Mouse (Mus musculus) adipocyte (in vitro differentiated cells): ENCODE results near the gene Brinp3.
A peak's percentile ranks its signal among the peaks of the same experiment; 100 is the strongest.
"Not testable (repeated sequence)": the region's sequence is repeated elsewhere in the genome, so short reads cannot be mapped to it uniquely, and the experiment has no call there.

Experiments used
- DNase-seq: peaks from one replicate; pipeline ENCODE4 v3.0.0-alpha.2; 2016; ENCODE audit warnings: low spot score

Brinp3 gene

DNA sequence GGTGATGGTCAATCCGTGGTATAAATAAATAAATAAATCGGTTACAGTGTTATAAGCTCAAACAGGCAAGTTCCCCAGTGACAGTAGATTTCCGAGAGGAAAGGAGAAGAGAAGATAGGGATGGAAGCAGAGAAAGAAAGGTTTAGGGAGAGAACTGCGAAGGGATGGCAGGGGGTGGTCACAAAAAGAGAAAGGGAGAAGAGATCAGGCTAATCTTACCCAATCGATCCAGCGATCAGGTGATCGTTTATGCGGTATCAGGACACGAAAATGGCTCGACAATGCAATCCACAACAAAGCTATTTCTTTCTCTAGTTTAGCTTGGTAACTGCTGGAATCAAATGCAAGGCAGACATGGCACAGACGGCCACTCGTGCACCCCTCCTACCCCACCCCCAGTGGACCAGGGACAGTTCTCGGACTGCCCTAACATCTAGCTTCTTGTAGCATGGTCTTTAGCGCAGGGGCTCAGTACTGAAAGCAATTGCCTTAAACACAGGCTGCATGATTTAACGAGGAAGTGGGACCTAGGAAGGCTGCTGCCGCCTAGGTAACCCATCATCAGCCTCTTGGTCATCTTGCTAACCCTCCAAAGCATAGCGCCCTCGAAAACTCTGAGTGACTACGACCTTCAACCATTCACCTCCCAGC, at the start of gene Brinp3:
Gene Brinp3, plus strand, starts transcription at position 80 of the 651 bp plus-strand sequence.
- DNase-seq = no peak

DNA sequence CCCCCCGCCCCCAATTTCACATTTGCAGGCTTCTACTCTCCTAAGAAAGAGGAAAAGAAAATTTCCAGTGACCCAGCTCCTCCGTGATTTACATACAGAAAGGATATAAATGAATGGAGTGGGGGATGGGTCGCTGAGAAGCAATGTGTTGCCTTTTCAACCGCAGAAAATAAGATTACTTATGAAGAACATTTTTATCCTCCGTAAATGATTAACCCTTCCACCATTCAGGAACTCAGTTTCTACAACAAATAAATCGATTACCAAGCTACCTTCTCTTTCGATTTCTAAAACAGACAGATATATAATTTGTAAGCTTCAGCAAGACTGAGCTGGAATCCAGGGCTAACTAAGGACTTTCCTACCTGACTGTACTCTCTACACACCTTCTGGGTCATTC, 339 bp upstream of the Brinp3 start:
- DNase-seq = no peak

DNA sequence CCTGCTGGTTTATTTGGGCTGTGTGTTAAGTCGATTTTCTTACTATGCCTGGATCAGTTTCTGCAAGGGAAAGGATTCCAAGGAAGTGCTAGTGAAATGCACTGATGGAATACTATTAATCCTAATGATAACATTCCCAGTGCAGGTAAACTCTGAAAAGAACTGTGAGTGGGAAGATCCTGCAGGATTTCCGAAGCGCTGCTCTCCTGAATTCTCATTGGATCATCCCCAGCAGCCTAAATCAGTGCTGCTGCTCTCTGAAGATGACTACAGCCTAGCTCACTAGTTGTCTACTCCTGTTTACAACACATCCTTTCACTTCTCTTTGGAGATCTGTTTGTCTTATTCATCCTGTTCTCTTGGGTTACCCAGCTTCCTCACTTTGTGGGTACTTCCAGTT, 826 bp downstream of the Brinp3 start:
- no peak for DNase-seq

DNA sequence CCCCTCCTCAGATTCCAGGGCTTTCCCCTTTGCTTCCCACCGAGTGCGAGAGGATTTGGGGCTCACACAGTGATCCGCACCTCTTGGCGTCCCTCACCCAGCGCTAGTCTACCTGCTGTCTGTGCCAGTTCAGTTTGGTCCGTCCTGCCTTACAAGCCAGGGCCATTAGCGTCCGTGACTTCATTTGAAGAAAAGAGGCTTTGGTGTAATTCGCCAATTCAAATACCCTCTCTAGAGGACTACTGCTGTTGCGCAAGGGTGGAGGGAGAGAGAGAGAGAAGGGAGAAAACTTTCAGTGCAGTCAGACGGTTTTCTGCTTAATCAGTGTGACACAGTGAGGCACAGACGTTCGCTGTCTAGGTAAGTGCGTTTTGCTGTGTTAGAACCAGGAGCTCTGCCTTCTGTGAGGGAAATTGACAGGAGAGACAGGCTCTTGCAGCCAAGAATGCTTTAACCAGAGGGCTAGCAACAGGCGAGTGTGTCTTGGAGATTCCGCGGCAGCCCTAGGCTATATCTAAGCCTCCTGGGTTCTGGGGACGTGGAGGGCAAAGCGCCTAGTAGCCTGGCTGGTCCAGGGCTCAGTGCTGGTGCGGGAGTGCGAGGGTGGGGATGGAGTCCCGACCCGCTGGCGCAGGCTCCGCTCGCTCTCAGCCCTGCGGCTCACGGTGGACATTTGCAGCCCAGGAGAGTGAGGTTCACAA, 3.0 kb downstream of the Brinp3 start:
- peak; percentile 21 for DNase-seq

DNA sequence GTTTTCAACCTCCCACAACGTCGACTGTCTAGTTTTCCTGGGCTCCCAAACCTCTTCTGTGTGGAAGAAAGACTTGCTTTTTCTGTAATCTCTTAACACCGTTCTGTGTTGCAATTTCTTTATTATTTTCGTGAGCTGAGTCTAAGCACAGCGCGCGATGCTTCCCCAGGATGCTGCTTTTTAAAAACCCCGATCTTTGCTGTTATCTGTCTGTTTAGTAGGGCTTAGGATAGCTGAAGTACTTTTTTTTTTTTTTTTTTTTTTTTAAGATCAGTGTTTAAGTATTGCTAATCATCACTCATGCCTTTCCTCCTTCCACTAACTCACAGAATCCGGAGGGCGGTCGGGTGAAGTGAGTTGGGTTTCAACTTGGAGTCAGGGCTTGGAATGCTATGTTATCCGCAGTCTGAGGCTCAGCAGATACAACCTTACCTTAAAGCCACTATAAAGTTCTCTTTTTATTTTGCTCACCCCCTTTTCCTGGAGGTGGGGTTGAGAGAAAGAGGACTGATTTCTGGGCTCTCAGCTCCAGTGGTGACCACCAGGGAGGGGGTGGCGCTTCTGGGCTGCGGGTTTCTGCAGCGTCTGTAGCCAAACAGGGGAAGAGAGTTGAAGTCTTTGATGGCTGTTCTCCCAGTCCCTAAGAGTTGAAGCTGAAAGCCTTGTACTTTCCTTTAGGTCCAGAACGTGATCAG, 3.7 kb downstream of the Brinp3 start:
- peak; percentile 21 for DNase-seq

DNA sequence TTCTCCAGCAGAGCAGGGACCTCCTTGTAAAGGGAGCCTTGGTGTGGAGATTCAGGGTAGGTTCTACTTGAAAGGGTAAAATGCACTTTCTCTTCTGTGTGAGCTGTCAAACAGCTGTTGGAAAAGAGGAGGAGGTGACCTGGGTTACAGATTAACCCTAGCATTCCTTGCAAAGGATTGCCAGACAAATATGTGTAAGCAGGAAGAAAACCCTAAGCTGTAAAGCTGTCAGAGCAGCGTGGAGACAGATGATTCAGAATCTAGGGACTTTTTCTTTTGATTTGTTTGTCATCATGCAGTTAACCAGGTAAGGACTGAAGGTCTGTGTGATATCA, 4.2 kb downstream of the Brinp3 start:
- no peak for DNase-seq

DNA sequence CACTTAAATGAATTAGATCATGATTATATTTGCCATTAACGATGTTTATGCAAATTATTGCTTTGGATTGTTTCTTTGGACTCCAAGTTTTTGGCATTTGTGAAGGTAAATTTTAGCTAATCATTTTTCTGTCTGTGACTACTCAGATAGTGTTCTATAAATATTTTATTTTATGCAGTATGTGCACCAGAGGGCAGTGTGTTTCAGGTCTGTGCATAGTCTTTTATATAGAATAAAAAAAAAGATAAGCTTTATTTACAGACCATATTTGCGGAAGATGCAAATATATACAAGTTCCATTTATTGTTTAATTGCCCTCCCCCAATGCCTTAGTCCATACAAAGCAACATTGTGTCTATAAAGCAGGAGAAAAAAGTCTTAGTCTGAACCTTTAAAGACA, 20.8 kb downstream of the Brinp3 start:
- DNase-seq = no peak

DNA sequence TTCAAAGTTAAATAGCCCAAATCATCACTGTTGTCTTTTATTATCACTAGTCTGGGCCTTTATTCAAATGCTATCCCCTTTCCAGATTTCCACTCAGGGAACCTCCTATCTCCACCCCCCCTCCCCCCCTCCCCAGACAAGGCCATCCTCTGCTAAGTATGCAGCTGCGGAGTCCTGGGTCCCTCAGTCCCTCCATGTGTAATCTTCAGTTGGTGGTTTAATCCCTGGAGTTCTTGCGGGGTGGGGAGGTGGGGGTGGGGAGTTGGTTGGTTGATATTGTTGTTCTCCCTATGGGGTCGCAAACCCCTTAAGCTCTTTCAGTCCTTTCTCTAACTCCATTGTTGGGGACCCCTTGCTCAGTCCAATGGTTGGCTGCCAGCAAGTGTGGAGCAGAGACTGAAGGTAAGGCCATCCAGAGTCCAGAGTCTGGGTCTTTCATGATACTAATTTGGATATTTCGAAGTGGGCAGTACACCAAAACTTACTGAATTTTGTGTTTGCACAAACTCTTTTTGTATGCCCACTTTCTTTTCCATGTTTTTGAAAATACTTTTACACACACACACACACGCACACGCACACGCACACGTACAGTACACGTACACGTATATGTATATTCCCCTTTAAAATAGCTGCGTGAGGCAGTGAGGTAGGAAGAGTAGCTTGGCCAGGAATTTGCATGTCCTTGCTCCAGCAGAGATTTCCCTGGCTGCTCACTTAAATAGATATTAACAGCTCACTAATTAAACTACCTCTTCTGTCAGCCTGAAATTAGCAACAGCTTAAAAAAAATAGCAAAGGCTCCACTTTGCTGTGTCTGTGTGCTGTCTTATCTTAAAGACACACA, 29.4 kb downstream of the Brinp3 start:
- DNase-seq = no peak

DNA sequence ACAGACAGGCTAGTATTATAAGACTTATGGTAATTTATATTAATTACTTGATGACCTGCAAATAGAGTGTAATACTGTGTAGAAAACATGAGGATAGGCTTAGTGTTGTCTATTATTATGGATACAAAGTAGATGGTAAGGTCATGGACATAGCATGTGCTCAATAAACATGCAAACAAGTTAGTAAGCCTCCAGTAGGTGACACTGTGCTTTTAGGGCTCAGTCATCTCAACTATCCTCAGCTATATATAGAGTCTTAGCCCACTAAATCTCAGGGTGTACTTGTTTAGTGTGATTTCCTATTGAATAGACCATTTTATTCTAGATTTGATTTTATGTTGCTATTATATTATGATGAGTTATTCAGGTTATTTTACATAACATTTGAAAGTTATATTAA, 34.0 kb downstream of the Brinp3 start:
- DNase-seq = no peak

DNA sequence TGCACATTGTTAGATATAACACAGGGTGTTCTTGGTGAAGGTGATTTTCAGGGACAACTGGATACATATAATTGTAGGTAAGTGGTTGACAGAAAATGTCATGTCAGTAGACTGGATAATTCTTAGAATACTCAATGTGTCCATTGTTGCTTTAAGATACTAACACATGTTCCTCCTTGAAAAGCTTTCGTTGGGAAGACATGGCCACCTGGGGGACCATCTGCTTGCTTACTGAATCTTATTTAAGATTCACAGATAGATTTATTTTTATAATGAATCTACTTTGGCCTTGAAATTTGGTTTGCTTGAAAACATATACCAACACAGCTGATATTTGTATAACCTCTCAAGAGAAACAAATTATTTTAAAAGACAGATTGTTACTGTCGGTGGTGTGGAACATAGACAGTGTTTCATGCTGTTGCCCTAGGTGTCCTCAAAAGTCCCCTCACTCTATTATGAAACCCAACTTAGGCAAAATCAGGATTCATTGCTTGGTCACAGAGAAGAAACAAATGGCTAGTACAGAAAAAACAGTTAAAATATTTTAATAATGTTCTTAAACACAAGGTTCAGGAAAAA, 52.4 kb downstream of the Brinp3 start:
- DNase-seq = no peak

DNA sequence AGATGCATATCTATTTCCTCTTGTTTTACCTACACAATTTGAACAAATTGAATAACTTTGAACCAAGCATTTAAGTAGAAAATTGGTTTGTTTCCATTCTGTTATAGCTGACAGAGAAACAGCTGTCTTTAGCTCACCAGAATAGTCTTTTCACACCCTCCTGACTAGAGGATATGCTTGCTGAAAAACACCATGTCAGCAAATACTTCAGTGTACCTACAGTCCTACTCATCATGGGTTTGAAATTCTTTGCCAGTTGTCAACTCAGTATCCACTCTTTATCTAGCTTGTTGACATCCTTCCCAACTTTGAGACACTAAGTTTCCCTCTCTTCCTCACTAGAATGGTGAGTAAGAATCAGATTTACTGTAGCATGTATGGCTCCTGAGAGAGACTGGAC, 62.4 kb downstream of the Brinp3 start:
- DNase-seq = no peak

DNA sequence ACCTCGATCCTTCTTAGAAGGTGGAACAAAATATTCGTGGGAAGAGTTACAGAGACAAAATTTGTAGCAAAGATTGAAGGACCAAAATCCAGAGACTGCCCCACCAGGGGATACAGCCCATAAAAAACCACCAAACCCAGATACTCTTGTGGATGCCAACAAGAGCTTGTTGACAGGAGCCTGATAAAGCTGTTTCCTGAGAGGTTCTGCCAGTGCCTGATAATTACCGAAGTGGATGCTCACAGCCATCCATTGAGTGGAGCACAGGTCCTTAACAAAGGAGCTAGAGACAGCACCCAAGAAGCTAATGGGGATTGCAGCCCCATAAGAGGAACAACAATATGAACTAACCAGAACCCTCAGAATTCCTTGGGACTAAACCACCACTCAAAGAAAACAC, 67.6 kb downstream of the Brinp3 start:
- no peak for DNase-seq

DNA sequence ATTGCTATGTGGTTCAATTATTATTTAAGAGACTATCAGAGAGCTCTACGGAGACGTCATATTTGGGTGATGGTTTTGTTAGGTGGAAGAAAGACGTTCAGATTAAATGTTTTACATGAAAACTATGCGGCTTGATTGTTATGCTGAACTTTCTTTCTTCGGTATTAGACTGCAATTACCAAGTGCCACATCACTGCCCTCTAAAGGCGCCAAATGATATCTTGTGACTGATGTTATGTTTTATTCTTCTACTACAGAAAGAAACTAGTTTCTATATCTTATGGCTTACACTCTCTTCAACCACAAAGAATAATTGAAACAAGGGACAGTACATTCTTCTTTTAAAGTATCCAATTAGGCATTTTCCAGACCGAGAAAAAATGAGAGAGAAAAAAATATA, 89.6 kb downstream of the Brinp3 start:
- no peak for DNase-seq

DNA sequence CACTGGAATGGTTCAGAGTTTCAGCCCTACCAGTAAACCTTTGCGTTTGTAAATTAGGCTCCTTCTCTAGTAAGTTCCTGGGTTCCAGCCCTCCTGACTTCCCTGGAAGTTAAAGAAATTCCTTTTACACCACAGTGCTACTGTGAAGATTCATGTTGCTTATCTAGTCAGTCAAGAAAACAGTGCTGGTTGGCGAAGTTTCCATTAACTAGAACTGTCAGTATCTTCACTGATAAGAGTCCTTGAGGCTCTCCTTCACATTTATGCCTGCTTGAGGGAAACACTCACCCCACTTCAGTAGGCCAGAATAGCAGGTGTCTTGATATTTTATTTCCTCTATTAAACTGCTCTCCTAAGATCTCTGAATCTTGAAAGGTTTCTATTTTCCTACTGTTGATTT, 138.3 kb downstream of the Brinp3 start:
- DNase-seq = no peak

DNA sequence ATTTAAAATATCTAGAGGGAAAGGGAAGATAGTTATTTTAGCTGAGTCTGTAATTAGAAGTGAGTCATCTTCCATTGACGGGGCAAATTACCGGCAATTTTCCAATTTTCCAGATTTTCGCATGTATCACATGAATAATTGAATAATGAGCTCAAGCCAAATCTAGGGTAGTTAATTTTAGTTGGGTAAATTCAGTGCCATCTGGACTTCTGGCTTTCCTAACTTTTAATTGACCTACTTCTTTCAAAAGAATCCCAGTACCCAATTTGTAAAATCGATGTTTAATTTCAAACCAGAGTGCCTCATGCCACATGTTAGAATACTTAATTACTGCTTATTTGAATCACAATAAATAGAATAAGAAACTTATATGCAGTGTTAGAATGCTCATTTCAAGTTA, 162.7 kb downstream of the Brinp3 start:
- no peak for DNase-seq

DNA sequence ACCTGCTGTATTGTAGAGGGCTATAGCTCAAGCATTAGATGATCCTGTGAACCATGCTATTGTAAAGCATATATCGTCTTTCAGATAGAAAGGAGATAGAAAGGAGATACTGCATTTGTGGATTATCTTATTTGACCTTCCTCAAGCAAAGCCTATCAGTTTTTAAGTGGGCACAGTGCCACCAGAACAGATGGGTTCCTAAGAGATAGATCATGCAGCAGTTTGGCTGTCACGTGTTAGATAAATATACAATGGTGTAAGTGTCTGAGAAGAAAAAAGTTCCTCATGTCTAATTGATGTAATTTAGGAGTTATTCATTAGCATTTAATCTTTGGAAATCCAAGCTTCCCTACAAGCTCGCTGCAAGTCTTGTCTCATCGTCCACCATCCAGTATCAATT, 206.2 kb downstream of the Brinp3 start:
- DNase-seq = no peak

DNA sequence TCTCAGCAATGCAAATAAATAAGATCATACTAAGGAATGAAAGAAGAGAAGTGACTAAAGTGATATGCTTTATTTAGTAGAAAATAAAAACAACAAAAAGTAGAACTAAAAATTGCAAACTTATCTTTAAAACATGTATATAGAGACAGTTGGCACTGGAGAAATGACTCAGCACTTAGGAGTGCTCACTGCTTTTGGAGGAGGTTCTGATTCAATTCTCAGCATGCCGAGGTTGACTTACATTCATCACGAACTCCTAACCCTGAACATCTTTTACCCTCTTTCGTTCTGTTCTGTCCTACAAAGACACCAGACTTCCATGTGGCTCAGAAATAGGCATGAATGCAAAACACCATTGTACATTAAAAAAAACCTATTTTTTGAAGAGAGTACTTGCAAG, 225.0 kb downstream of the Brinp3 start:
- peak; percentile 8 for DNase-seq

DNA sequence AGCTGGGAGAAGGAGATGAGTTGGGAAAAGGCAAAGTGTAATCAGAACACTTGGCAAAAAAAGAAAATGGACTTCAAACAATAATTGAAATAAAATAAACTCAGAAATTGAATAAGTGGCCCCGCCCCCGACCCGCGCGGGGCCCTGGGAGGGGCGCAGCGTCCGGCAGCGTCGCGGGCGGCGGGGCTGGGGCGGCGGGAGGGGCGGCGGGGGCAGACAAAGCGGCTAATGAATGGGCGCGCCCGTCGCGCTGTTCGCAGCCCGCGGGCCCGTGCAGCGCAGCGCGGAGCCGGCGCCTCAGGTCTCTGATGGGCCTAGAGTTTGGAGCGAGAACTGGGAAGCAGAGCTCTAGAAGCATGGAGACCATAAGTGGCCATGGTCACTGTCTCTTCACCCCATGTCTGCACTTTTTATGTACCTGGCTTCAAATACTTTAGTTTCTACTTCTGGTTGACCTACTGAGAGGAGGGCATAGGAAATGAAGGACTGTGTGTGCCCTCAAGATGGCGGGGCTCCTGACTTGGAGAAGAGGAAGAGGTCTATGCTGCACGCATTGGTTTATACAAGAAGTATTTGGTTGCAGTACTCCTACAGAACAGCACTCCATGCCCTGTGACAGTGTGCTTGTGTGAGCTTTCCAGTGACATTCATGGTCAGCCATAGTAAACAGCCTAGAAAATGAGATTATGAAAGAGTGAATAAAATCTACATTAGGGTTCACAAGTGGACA, 230.4 kb downstream of the Brinp3 start:
- not testable (repeated sequence) for DNase-seq

DNA sequence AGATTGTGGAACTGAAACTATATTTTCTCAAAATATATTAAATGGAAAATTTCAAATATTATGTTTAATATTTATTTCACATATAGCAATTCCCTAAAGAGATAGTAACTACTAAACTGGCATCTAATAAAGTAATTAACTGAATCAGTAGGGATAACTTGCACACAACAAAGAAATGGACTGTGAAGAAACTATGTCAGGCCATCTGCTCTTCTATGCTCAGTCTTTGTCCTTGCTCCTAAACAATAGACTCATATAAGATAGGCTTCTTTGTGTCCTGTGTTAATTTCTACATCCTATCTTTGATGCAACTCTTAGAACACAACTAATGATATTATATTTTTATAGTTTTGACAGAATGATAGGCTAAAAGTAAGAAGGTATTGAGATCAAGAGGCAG, 256.5 kb downstream of the Brinp3 start:
- no peak for DNase-seq

DNA sequence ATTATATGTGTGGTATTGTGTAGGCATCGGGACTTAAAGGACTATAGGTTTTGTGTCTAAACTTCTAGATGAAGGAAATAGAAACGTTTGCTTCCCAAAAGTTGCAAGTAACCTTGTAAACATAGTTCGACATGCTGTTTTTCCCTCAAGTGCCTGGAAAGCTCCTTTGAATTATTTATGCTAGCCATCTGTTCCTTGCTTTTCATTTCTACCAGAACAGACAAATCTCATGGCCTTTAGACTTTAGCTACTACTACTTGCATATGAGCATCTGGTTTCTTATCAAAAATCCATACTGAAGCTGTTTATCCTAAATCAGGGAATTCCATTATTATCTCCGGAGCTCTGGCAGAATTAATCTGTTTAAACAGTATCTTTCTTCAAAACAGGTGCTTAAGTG, 288.7 kb downstream of the Brinp3 start:
- DNase-seq = no peak

DNA sequence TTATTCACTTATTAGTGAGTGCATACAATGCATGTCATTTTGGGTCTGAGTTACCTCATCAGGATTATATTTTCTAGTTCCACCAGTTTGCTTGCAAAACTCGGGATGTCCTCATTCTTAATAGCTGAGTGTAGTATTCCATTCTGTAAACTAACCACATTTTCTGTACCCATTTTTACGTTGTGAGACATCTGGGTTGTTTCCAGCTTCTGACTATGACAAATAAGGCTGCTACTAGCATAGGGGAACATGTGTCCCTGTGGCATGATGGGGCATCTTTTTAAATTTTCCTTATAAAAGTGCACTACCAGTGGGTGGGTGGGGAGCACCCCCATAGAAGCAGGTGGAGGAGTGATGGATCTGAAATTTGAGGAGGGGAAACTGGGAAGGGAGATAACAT, 292.7 kb downstream of the Brinp3 start:
- DNase-seq = no peak

DNA sequence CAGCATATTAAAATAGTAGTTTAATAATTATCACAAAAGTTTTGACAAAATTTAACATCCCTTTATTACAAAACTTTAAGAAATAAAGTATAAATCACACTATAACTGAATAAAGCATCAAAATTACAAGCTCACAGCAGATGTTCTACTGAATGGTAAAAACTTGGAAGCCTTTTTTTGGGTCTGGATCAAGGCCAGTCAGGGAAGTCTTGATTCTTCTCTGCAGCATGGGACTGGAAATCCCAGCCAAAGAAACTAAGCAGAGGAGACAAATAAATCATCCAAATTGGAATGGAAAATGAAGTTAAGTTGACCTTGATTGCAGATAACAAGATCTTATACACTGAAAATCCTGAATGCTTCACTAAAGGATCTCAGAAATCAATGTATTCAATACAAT, 298.3 kb downstream of the Brinp3 start:
- peak; percentile 83 for DNase-seq
